Mouse (Mus musculus) intestine, embryonic 16.5 days (tissue): ENCODE results near the gene Nudt3. TPM values are rescaled to one million over a fixed set of nuclear protein-coding genes. Genes with fewer than 3 reads are reported as not detected.

Experiments
- ATAC-seq: fragments of 200-750 bp; cut with Nextera tagmentation; 2 replicates; pipeline ENCODE4 v1.8.0; 2017; ENCODE audit warnings: moderate TSS enrichment, moderate library complexity
- H3K27ac ChIP-seq: fragments of 300-500 bp; sonication (generic); 2 replicates; pipeline ENCODE4 v1.5.1; 2014; ENCODE audit warnings: mild to moderate bottlenecking, low read length
- H3K27me3 ChIP-seq: fragments of 300-500 bp; sonication (generic); replicated peaks from 2 replicates; pipeline ENCODE4 v1.6.1; 2014; ENCODE audit warnings: low read length, control low read depth, mixed read lengths; ENCODE audit not compliant: control insufficient read depth, insufficient read depth
- H3K36me3 ChIP-seq: fragments of 300-500 bp; sonication (generic); 2 replicates; pipeline ENCODE4 v1.6.1; 2014; ENCODE audit warnings: low read length, control low read depth; ENCODE audit not compliant: control insufficient read depth, insufficient read depth
- H3K4me1 ChIP-seq: fragments of 300-500 bp; sonication (generic); 2 replicates; pipeline ENCODE4 v1.6.1; 2014; ENCODE audit warnings: low read length, control low read depth, mixed read lengths; ENCODE audit not compliant: control insufficient read depth, insufficient read depth
- H3K4me2 ChIP-seq: fragments of 300-500 bp; sonication (generic); 2 replicates; pipeline ENCODE4 v1.6.1; 2014; ENCODE audit warnings: low read depth, low read length, control low read depth
- H3K4me3 ChIP-seq: fragments of 300-500 bp; sonication (generic); 2 replicates; pipeline ENCODE4 v1.5.1; 2014; ENCODE audit warnings: mild to moderate bottlenecking, low read length
- H3K9ac ChIP-seq: fragments of 300-500 bp; sonication (generic); 2 replicates; pipeline ENCODE4 v1.6.1; 2014; ENCODE audit warnings: low read depth, low read length
- H3K9me3 ChIP-seq: fragments of 300-500 bp; sonication (generic); 2 replicates; pipeline ENCODE4 v1.6.1; 2016; ENCODE audit warnings: low read length, control low read depth; ENCODE audit not compliant: control insufficient read depth
- WGBS: fragments of 180-500 bp; shearing (Covaris S2); extraction: QIAGEN DNeasy Blood & Tissue Kit; methylation state at CpG from one replicate; pipeline ENCODE4 v1.1.7; 2014; 5-methylcytosine and 5-hydroxymethylcytosine counted together
- polyA plus RNA-seq: library from polyadenylated mRNA; unstranded; fragments of >200 nt; fragmentation: Nextera tagmentation; extraction: Ambion mirVana; gene quantifications from 2 replicates; pipeline ENCODE4 v1.2.1, GENCODE M21; 2015

Gene Nudt3
- polyA plus RNA-seq, 1 experiment from 2014 or later, result 56.6 TPM

- Histone ChIP-seq H3K4me1 (peaks cover 32% of the 10 kb centered on the region), H3K27ac (0 out of 2 replicates have a peak overlapping the region, but pooled peaks have one; percentile 34), H3K36me3 (no peaks in the 10 kb centered on the region), H3K9ac (peak overlapping the region; percentile 79), H3K27me3 (no peaks in the 10 kb centered on the region), H3K9me3 (no peaks in the 10 kb centered on the region), H3K4me2 (peak overlapping the region; percentile 80), H3K4me3 (peak overlapping the region; percentile 73)
- no peak for ATAC-seq
- WGBS, result 16% methylated on average over 20 of the region's 20 CpGs
These were observed 58.7 kb downstream of the Nudt3 start for GRCm38 (mm10) chr17:27564391-27565162.

GRCm38 (mm10) chr17:27563771-27564244 lies 59.5 kb downstream of the Nudt3 start:
- Histone ChIP-seq H3K36me3 (no peaks in the 10 kb centered on the region), H3K9me3 (no peaks in the 10 kb centered on the region), H3K4me3 (no peak overlapping the region), H3K9ac (no peak overlapping the region), H3K27me3 (no peaks in the 10 kb centered on the region), H3K4me2 (no peak overlapping the region), H3K4me1 (peaks cover 38% of the 10 kb centered on the region), H3K27ac (no peak overlapping the region)
- 46% methylated on average over 7 of the region's 7 CpGs for WGBS
- ATAC-seq, result no peak

- Histone ChIP-seq H3K27me3 (no peaks in the 10 kb centered on the region), H3K4me3 (no peak overlapping the region), H3K27ac (peak overlapping the region; percentile 21; the same call in 1 of the 2 replicates), H3K4me1 (peaks cover 51% of the 10 kb centered on the region), H3K4me2 (no peak overlapping the region), H3K9me3 (no peaks in the 10 kb centered on the region), H3K9ac (peak overlapping the region; percentile 29; the same call in 1 of the 2 replicates), H3K36me3 (no peaks in the 10 kb centered on the region)
- ATAC-seq, result no peak
- 46% methylated on average over 9 of the region's 11 CpGs for WGBS
These were observed 61.3 kb downstream of the Nudt3 start for GRCm38 (mm10) chr17:27561809-27562526.

- Histone ChIP-seq H3K4me1 (peaks cover 48% of the 10 kb centered on the region), H3K27me3 (no peaks in the 10 kb centered on the region), H3K36me3 (no peaks in the 10 kb centered on the region), H3K4me2 (no peak overlapping the region), H3K9me3 (no peaks in the 10 kb centered on the region), H3K27ac (no peak overlapping the region), H3K9ac (no peak overlapping the region), H3K4me3 (no peak overlapping the region)
- no peak for ATAC-seq
- 78% methylated on average over 13 of the region's 13 CpGs for WGBS
These were observed 62.3 kb downstream of the Nudt3 start for GRCm38 (mm10) chr17:27560926-27561480.

GRCm38 (mm10) chr17:27559596-27559995 lies 63.7 kb downstream of the Nudt3 start:
- H3K4me3 ChIP-seq, result peak overlapping the region; percentile 83
- no peaks in the 10 kb centered on the region for H3K27me3 ChIP-seq
- peak overlapping the region; percentile 90 for H3K4me2 ChIP-seq
- 66% methylated on average over 10 of the region's 12 CpGs for WGBS
- H3K9me3 ChIP-seq, result no peaks in the 10 kb centered on the region
- no peak for ATAC-seq
- H3K36me3 ChIP-seq, result no peaks in the 10 kb centered on the region
- peak overlapping the region; percentile 92; the same call in 1 of the 2 replicates for H3K9ac ChIP-seq
- H3K4me1 ChIP-seq, result peaks cover 53% of the 10 kb centered on the region
- H3K27ac ChIP-seq, result no peak overlapping the region

- no peaks in the 10 kb centered on the region for H3K36me3 ChIP-seq
- no peaks in the 10 kb centered on the region for H3K9me3 ChIP-seq
- H3K27me3 ChIP-seq, result no peaks in the 10 kb centered on the region
- WGBS, result 12% methylated on average over 5 of the region's 5 CpGs
- H3K9ac ChIP-seq, result peak overlapping the region; percentile 92
- no peak for ATAC-seq
- H3K4me3 ChIP-seq, result peak overlapping the region; percentile 83
- peak overlapping the region; percentile 61 for H3K27ac ChIP-seq
- H3K4me1 ChIP-seq, result peaks cover 46% of the 10 kb centered on the region
- peak overlapping the region; percentile 90 for H3K4me2 ChIP-seq
These were observed 64.5 kb downstream of the Nudt3 start for GRCm38 (mm10) chr17:27558845-27559244.

GRCm38 (mm10) chr17:27557927-27558661 lies 65.2 kb downstream of the Nudt3 start:
- WGBS, result 6% methylated on average over 14 of the region's 14 CpGs
- peak overlapping the region; percentile 92 for H3K9ac ChIP-seq
- H3K4me2 ChIP-seq, result peak overlapping the region; percentile 90
- no peaks in the 10 kb centered on the region for H3K36me3 ChIP-seq
- no peaks in the 10 kb centered on the region for H3K27me3 ChIP-seq
- ATAC-seq, result no peak
- peak overlapping the region; percentile 96 for H3K27ac ChIP-seq
- peaks cover 44% of the 10 kb centered on the region for H3K4me1 ChIP-seq
- no peaks in the 10 kb centered on the region for H3K9me3 ChIP-seq
- peak overlapping the region; percentile 83 for H3K4me3 ChIP-seq

- peak; percentile 9 for ATAC-seq
- Histone ChIP-seq H3K9me3 (no peaks in the 10 kb centered on the region), H3K4me1 (peaks cover 44% of the 10 kb centered on the region), H3K9ac (peak overlapping the region; percentile 92), H3K27ac (peak overlapping the region; percentile 96), H3K4me3 (peak overlapping the region; percentile 83), H3K27me3 (no peaks in the 10 kb centered on the region), H3K4me2 (peak overlapping the region; percentile 90), H3K36me3 (no peaks in the 10 kb centered on the region)
- WGBS, result under 1% methylated on average over 65 of the region's 75 CpGs
These were observed 65.9 kb downstream of the Nudt3 start for GRCm38 (mm10) chr17:27557181-27557926.
